Mouse (Mus musculus): ENCODE measurements at regions not wholly inside any gene's neighbourhood (a gene's known extent, or its start where the extent isn't known, plus 50 kb on each side); places are given as distances from the start of the nearest gene placed in this dataset.

DNA sequence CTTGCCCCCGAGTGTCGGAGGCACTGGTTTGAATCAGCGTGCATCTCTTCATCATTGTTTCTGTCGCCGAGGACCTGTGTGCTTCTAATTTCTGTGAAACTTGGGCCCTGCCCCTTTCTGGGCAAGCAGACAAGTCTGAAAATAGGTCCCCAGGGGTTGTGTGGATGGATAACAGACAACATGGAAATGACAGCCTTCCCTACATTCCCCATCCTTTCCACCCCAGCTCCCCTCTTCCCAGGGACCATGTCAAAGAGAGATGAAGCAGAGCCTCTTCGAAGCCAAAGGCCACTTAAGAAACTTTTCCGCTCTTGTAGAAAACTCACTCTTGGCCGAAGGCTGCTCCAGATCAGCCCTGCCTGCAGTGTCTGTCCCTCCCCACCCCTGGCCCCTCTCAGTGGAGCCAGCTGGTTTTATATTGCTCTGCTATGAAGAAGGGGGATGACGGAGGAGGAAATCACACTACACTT, 233.2 kb downstream of the Gm45692 start:
- peak; percentile 90 for ATAC-seq (ENCODE audit: insufficient number of reproducible peaks, insufficient read depth, low FRiP score, low read depth)
- H3K27ac ChIP-seq (ENCODE audit: low read length): peak overlapping the region; percentile 96
- H3K4me3 ChIP-seq (ENCODE audit: low read depth, low read length): peak overlapping the region; percentile 9; the same call in 1 of the 2 replicates

DNA sequence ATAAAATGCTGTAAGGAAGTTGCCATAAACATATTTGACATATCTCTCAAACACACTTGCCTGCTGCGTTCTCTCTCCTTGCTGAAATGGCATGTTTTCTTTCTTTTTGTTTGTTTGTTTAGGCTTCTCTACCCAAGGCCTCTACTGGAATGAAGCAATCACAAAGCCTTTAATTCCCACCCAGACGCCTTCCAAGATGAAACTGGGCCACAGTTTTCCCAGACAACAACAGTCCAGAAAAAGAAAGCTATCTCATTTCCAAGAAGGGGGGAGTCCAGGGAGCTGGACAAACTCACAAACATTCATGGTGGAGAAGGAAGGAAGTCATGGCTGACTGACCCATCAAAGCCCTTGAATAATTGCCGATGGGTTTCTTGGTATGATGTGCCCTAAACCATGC, 234.1 kb downstream of the Gm45692 start:
- Histone ChIP-seq H3K4me3 (ENCODE audit: low read depth, low read length) (no peak overlapping the region), H3K27ac (ENCODE audit: low read length) (peak overlapping the region; percentile 96)
- WGBS: 46% methylated on average over 3 of the region's 3 CpGs

More for the DNA sequence above, 233.2 kb downstream of the Gm45692 start:
- Histone ChIP-seq H3K9me3 (ENCODE audit: control insufficient read depth, low read depth, low read length) (no peaks in the 10 kb centered on the region), H3K9ac (replicated peaks; ENCODE audit: low read depth, low read length) (no peak overlapping the region), H3K36me3 (ENCODE audit: control insufficient read depth, insufficient read depth, low read length) (no peaks in the 10 kb centered on the region), H3K4me1 (ENCODE audit: control insufficient read depth, insufficient read depth, low read length) (peaks cover 27% of the 10 kb centered on the region), H3K27me3 (ENCODE audit: control insufficient read depth, insufficient read depth, low read length) (no peaks in the 10 kb centered on the region), H3K4me2 (replicated peaks; ENCODE audit: low read depth, low read length) (peak overlapping the region; percentile 44)
- WGBS: 22% methylated on average over 9 of the region's 9 CpGs

DNA sequence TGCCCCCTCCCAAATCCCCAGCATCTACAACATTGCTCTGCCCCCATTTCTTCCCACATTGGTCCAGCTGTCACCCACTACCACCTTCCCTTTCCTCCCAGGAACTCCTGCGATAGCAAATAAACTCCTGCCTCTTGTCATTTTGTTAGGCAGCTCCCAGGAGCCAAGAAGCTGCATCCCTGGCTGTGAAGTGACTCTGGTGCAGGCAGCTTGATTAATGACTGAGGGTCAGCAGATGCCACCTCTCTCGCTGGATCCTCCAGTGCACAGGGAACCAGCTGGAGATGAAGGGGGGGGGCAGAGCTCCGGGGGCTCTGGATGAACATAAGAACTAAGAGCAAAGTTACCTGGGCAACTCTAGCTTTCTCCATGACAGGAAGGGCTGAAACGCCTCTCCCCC, 235.2 kb downstream of the Gm45692 start:
- no peaks in the 10 kb centered on the region for H3K9me3 ChIP-seq (ENCODE audit: control insufficient read depth, low read depth, low read length)
- no peaks in the 10 kb centered on the region for H3K27me3 ChIP-seq (ENCODE audit: control insufficient read depth, insufficient read depth, low read length)
- no peak overlapping the region for H3K4me2 ChIP-seq (replicated peaks; ENCODE audit: low read depth, low read length)
- H3K4me1 ChIP-seq (ENCODE audit: control insufficient read depth, insufficient read depth, low read length): peaks cover 27% of the 10 kb centered on the region
- no peak overlapping the region for H3K4me3 ChIP-seq (ENCODE audit: low read depth, low read length)
- no peaks in the 10 kb centered on the region for H3K36me3 ChIP-seq (ENCODE audit: control insufficient read depth, insufficient read depth, low read length)
- H3K9ac ChIP-seq (replicated peaks; ENCODE audit: low read depth, low read length): no peak overlapping the region
- 10% methylated on average over 4 of the region's 4 CpGs for WGBS
- H3K27ac ChIP-seq (ENCODE audit: low read length): peak overlapping the region; percentile 96; the same call in 1 of the 2 replicates
- no peak for ATAC-seq (ENCODE audit: insufficient number of reproducible peaks, insufficient read depth, low FRiP score, low read depth)

More for the DNA sequence above, 234.1 kb downstream of the Gm45692 start:
- no peaks in the 10 kb centered on the region for H3K9me3 ChIP-seq (ENCODE audit: control insufficient read depth, low read depth, low read length)
- H3K4me1 ChIP-seq (ENCODE audit: control insufficient read depth, insufficient read depth, low read length): peaks cover 27% of the 10 kb centered on the region
- no peaks in the 10 kb centered on the region for H3K27me3 ChIP-seq (ENCODE audit: control insufficient read depth, insufficient read depth, low read length)
- H3K9ac ChIP-seq (replicated peaks; ENCODE audit: low read depth, low read length): no peak overlapping the region
- no peaks in the 10 kb centered on the region for H3K36me3 ChIP-seq (ENCODE audit: control insufficient read depth, insufficient read depth, low read length)
- no peak overlapping the region for H3K4me2 ChIP-seq (replicated peaks; ENCODE audit: low read depth, low read length)
- ATAC-seq (ENCODE audit: insufficient number of reproducible peaks, insufficient read depth, low FRiP score, low read depth): no peak

DNA sequence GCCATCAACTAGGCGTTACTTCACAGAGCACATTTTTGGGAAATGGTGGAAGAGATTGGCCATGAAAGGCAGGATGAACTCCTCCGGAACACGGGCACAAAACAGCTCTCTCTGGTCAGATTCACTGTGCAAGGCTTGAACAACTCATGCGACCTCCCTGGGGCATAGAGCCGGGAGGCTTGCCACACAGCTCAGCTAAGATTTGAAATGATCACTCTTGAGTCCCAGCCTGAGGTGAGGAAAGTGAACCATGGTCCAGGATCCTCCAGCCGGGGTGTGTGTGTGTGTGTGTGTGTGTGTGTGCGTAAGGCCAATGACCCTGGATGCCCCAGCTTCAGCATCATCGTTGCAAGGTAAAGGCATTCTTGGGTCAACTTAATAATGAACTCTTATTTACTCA, 237.5 kb downstream of the Gm45692 start:
- ATAC-seq (ENCODE audit: insufficient number of reproducible peaks, insufficient read depth, low FRiP score, low read depth): no peak
- WGBS: 78% methylated on average over 8 of the region's 8 CpGs
- H3K4me1 ChIP-seq (ENCODE audit: control insufficient read depth, insufficient read depth, low read length): peaks cover 20% of the 10 kb centered on the region; the same call in 1 of the 2 replicates

DNA sequence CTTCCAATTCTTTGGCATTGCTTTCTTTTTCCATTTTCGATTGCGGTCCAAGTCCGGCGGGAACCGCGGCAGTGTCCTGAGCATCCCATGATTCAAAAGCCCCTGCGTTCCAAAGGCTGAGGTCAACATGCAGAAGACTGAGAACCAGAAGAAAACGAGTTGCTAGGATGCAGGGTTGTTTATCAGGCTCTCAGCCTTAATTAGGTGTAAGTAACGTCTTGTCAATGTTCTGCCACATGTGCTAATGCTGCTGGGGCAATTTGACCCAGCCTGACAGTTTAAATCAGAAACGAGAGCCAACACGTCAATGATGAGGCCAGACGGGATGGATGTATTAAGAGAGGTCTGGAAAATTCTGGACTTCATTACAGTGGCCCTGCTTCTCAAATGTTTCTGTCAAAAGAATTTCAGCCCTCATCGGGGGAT, 239.4 kb downstream of the Gm45692 start:
- peaks cover 10% of the 10 kb centered on the region; the same call in 1 of the 2 replicates for H3K4me1 ChIP-seq (ENCODE audit: control insufficient read depth, insufficient read depth, low read length)
- WGBS: 75% methylated on average over 13 of the region's 13 CpGs
- no peaks in the 10 kb centered on the region for H3K36me3 ChIP-seq (ENCODE audit: control insufficient read depth, insufficient read depth, low read length)
- no peaks in the 10 kb centered on the region for H3K27me3 ChIP-seq (ENCODE audit: control insufficient read depth, insufficient read depth, low read length)
- H3K4me2 ChIP-seq (replicated peaks; ENCODE audit: low read depth, low read length): no peak overlapping the region
- no peak overlapping the region for H3K9ac ChIP-seq (replicated peaks; ENCODE audit: low read depth, low read length)
- ATAC-seq (ENCODE audit: insufficient number of reproducible peaks, insufficient read depth, low FRiP score, low read depth): no peak
- H3K4me3 ChIP-seq (ENCODE audit: low read depth, low read length): no peak overlapping the region
- H3K27ac ChIP-seq (ENCODE audit: low read length): no peak overlapping the region
- no peaks in the 10 kb centered on the region for H3K9me3 ChIP-seq (ENCODE audit: control insufficient read depth, low read depth, low read length)

More for the DNA sequence above, 237.5 kb downstream of the Gm45692 start:
- H3K36me3 ChIP-seq (ENCODE audit: control insufficient read depth, insufficient read depth, low read length): no peaks in the 10 kb centered on the region
- no peak overlapping the region for H3K27ac ChIP-seq (ENCODE audit: low read length)
- no peaks in the 10 kb centered on the region for H3K9me3 ChIP-seq (ENCODE audit: control insufficient read depth, low read depth, low read length)
- H3K9ac ChIP-seq (replicated peaks; ENCODE audit: low read depth, low read length): no peak overlapping the region
- no peak overlapping the region for H3K4me3 ChIP-seq (ENCODE audit: low read depth, low read length)
- no peak overlapping the region for H3K4me2 ChIP-seq (replicated peaks; ENCODE audit: low read depth, low read length)
- H3K27me3 ChIP-seq (ENCODE audit: control insufficient read depth, insufficient read depth, low read length): no peaks in the 10 kb centered on the region

DNA sequence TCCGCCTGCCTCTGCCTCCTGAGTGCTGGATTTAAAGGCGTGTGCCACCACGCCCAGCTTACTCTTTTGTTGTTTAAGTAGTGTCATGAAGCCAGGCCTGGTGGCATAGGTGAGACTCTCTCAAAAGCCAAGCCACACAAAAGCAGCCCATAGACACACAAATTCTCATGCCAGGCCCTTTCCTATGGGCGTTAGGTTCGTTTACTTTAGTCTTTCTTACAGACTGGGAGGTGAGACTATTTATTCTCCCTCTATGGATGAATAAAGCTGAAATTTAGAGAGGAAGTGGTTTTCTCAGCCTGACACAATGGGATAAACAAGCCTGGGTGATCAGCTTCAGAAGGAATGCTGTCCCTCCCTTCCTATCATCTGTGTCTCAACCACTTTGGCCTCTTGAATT, 243.0 kb downstream of the Gm45692 start:
- Histone ChIP-seq H3K9ac (replicated peaks; ENCODE audit: low read depth, low read length) (no peak overlapping the region), H3K27ac (ENCODE audit: low read length) (no peak overlapping the region), H3K4me3 (ENCODE audit: low read depth, low read length) (no peak overlapping the region), H3K4me1 (ENCODE audit: control insufficient read depth, insufficient read depth, low read length) (no peaks in the 10 kb centered on the region), H3K4me2 (replicated peaks; ENCODE audit: low read depth, low read length) (no peak overlapping the region), H3K9me3 (ENCODE audit: control insufficient read depth, low read depth, low read length) (no peaks in the 10 kb centered on the region), H3K36me3 (ENCODE audit: control insufficient read depth, insufficient read depth, low read length) (no peaks in the 10 kb centered on the region), H3K27me3 (ENCODE audit: control insufficient read depth, insufficient read depth, low read length) (no peaks in the 10 kb centered on the region)
- WGBS: 87% methylated on average over 5 of the region's 5 CpGs
- ATAC-seq (ENCODE audit: insufficient number of reproducible peaks, insufficient read depth, low FRiP score, low read depth): no peak

DNA sequence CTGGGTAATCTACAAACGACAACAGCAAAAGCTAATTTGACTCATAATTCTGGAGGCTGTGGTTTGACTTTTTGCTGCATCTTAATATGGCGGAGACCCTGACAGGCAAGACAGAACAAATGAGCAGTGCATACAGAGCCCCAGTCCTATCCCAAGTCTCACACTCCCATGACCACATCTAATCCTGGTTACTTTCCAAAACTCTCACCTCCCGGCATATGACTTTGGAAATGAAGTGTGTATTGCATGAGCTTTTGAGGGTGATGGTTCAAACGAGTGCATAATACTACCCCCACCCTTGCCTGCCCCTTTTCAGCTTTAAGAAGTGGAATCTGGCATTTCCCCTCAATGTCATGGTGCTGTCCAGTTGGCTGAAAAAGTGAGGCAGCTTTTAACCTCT, 244.3 kb downstream of the Gm45692 start:
- Histone ChIP-seq H3K4me3 (ENCODE audit: low read depth, low read length) (no peak overlapping the region), H3K9me3 (ENCODE audit: control insufficient read depth, low read depth, low read length) (no peaks in the 10 kb centered on the region), H3K9ac (replicated peaks; ENCODE audit: low read depth, low read length) (no peak overlapping the region), H3K27ac (ENCODE audit: low read length) (no peak overlapping the region), H3K36me3 (ENCODE audit: control insufficient read depth, insufficient read depth, low read length) (no peaks in the 10 kb centered on the region), H3K27me3 (ENCODE audit: control insufficient read depth, insufficient read depth, low read length) (no peaks in the 10 kb centered on the region), H3K4me1 (ENCODE audit: control insufficient read depth, insufficient read depth, low read length) (no peaks in the 10 kb centered on the region), H3K4me2 (replicated peaks; ENCODE audit: low read depth, low read length) (no peak overlapping the region)
- ATAC-seq (ENCODE audit: insufficient number of reproducible peaks, insufficient read depth, low FRiP score, low read depth): no peak
- 76% methylated on average over 4 of the region's 4 CpGs for WGBS

DNA sequence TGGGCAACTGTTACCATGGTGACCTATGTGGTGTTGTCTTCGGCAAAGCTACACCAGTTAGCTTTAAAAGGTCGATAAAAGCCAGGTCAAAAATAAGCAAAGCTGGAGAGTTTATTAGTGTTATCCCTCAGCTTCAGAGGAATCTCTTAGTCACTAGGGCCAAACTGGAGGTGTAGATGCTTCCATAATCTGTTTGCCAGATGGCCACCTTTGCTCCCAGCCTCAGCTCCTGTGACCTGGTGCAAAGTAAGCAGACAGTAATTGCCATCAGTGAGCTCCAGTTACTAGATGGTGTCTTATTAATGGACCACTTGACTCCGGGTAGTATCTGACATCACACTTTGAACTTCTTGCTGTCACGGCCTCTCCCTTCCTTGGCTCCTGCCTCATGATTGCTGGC, 245.3 kb downstream of the Gm45692 start:
- no peaks in the 10 kb centered on the region for H3K36me3 ChIP-seq (ENCODE audit: control insufficient read depth, insufficient read depth, low read length)
- no peak overlapping the region for H3K27ac ChIP-seq (ENCODE audit: low read length)
- H3K9ac ChIP-seq (replicated peaks; ENCODE audit: low read depth, low read length): no peak overlapping the region
- no peaks in the 10 kb centered on the region for H3K4me1 ChIP-seq (ENCODE audit: control insufficient read depth, insufficient read depth, low read length)
- no peaks in the 10 kb centered on the region for H3K9me3 ChIP-seq (ENCODE audit: control insufficient read depth, low read depth, low read length)
- ATAC-seq (ENCODE audit: insufficient number of reproducible peaks, insufficient read depth, low FRiP score, low read depth): no peak
- no peak overlapping the region for H3K4me3 ChIP-seq (ENCODE audit: low read depth, low read length)
- H3K4me2 ChIP-seq (replicated peaks; ENCODE audit: low read depth, low read length): no peak overlapping the region
- no peaks in the 10 kb centered on the region for H3K27me3 ChIP-seq (ENCODE audit: control insufficient read depth, insufficient read depth, low read length)
- whole genome bisulfite sequencing: 48% methylated on average over 4 of the region's 4 CpGs

DNA sequence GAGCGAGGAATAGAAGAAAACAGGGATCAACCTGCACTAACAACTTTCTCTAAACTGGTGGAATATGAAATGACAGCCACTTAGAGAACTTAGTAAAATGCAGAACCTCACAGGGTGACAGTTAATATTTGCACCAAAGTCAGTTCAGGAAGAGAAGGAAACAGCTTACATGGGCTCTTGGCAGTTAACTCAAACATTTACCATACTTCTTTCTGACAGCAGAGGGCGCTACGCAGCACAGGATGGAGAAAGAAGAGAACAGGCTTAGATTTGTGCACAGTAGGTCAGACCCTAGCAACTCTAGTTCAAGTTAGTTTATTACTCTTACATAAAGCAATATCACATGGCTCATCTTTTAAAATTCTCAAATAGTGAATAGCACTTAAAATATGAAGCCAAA, 261.3 kb downstream of the Gm45692 start:
- H3K4me1 ChIP-seq (ENCODE audit: control insufficient read depth, insufficient read depth, low read length): peaks cover 16% of the 10 kb centered on the region
- no peaks in the 10 kb centered on the region for H3K36me3 ChIP-seq (ENCODE audit: control insufficient read depth, insufficient read depth, low read length)
- no peak overlapping the region for H3K4me2 ChIP-seq (replicated peaks; ENCODE audit: low read depth, low read length)
- H3K4me3 ChIP-seq (ENCODE audit: low read depth, low read length): no peak overlapping the region
- ATAC-seq (ENCODE audit: insufficient number of reproducible peaks, insufficient read depth, low FRiP score, low read depth): no peak
- WGBS: 32% methylated on average over 3 of the region's 3 CpGs
- H3K27me3 ChIP-seq (ENCODE audit: control insufficient read depth, insufficient read depth, low read length): no peaks in the 10 kb centered on the region
- no peak overlapping the region for H3K27ac ChIP-seq (ENCODE audit: low read length)
- no peaks in the 10 kb centered on the region for H3K9me3 ChIP-seq (ENCODE audit: control insufficient read depth, low read depth, low read length)
- no peak overlapping the region for H3K9ac ChIP-seq (replicated peaks; ENCODE audit: low read depth, low read length)

Data from stomach, embryonic 14.5 days (tissue).